Mouse (Mus musculus) layer of hippocampus, adult 2 months (tissue): Measurements from ENCODE around the gene Gys2. TPM values are rescaled to one million over a fixed set of nuclear protein-coding genes. Genes with fewer than 3 reads are reported as not detected.
"Not testable (repeated sequence)": the region's sequence is repeated elsewhere in the genome, so short reads cannot be mapped to it uniquely, and the experiment has no call there.

Source experiments
- DNase-seq, 2 experiments: peaks; one replicate each; pipeline ENCODE4 v3.0.0; 2022; ENCODE audit warnings: low spot score in 2 of 2
- H3K27ac ChIP-seq: fragments of 200-600 bp; 2 replicates; pipeline ENCODE4 v1.8.1; 2022
- H3K4me3 ChIP-seq: fragments of 200-600 bp; 2 replicates; pipeline ENCODE4 v1.8.1; 2022; ENCODE audit warnings: mild to moderate bottlenecking
- CTCF ChIP-seq: fragments of 200-600 bp; conservative IDR thresholded peaks from 2 replicates; pipeline ENCODE4 v1.8.1; 2022; ENCODE audit warnings: antibody characterized with exemption, mild to moderate bottlenecking, moderate library complexity
- long read RNA-seq, 2 experiments: library from polyadenylated mRNA; stranded (forward); transcript quantifications; one replicate each; pipeline ENCODE4 v2.0.0; 2021; ENCODE audit warnings: borderline mapping rate in 2 of 2
- total RNA-seq, 2 experiments: library from RNA; stranded (reverse); gene quantifications; 2 replicates each; pipeline ENCODE4 v1.2.3; 2021

Gys2 gene
- under 1 TPM; 0.12 to 0.13 TPM for total RNA-seq
- long read RNA-seq, experiment 1, result 0 reads
- long read RNA-seq, experiment 2, result 0 reads

- no peak for DNase-seq
- no peak within 1 kb of the TSS for H3K4me3 ChIP-seq
- TF ChIP-seq CTCF, result no peak
- H3K27ac ChIP-seq, result no peak within 1 kb of the TSS
These were observed at the start of gene Gys2 for GRCm38 (mm10) chr6:142472801-142473203. TSS of gene Gys2 (minus strand) at chr6:142473109.

GRCm38 (mm10) chr6:142521591-142522110 is 48.7 kb upstream of the Gys2 start:
- Histone ChIP-seq H3K27ac (no peak overlapping the region), H3K4me3 (no peak overlapping the region)
- no peak for TF ChIP-seq CTCF
- no peak for DNase-seq

GRCm38 (mm10) chr6:142519110-142519509 is 46.2 kb upstream of the Gys2 start:
- peak; percentile 90 for TF ChIP-seq CTCF
- H3K27ac ChIP-seq, result no peak overlapping the region
- DNase-seq, result peak in 1 of 2 experiments; percentile 46

GRCm38 (mm10) chr6:142515379-142515778 is 42.5 kb upstream of the Gys2 start:
- DNase-seq, H3K4me3 ChIP-seq, H3K27ac ChIP-seq: not testable (repeated sequence)

More at GRCm38 (mm10) chr6:142519110-142519509, 46.2 kb upstream of the Gys2 start:
- H3K4me3 ChIP-seq, result no peak overlapping the region

GRCm38 (mm10) chr6:142514912-142515311 is 42.0 kb upstream of the Gys2 start:
- TF ChIP-seq CTCF, result peak; percentile 80
- Histone ChIP-seq H3K4me3 (no peak overlapping the region), H3K27ac (no peak overlapping the region)
- peak; percentile 58 to 73 for DNase-seq

- no peak for TF ChIP-seq CTCF
- no peak overlapping the region for H3K4me3 ChIP-seq
- DNase-seq, result no peak
These were observed 40.0 kb upstream of the Gys2 start for GRCm38 (mm10) chr6:142512902-142513301.

GRCm38 (mm10) chr6:142511516-142512135 is 38.7 kb upstream of the Gys2 start:
- H3K27ac ChIP-seq, result no peak overlapping the region
- no peak for TF ChIP-seq CTCF
- H3K4me3 ChIP-seq, result no peak overlapping the region
- no peak for DNase-seq

More at GRCm38 (mm10) chr6:142512902-142513301, 40.0 kb upstream of the Gys2 start:
- no peak overlapping the region for H3K27ac ChIP-seq

GRCm38 (mm10) chr6:142508663-142509062 is 35.8 kb upstream of the Gys2 start:
- H3K4me3 ChIP-seq, result no peak overlapping the region
- no peak for DNase-seq
- H3K27ac ChIP-seq, result peak overlapping the region; percentile 93
- no peak for TF ChIP-seq CTCF

DNA sequence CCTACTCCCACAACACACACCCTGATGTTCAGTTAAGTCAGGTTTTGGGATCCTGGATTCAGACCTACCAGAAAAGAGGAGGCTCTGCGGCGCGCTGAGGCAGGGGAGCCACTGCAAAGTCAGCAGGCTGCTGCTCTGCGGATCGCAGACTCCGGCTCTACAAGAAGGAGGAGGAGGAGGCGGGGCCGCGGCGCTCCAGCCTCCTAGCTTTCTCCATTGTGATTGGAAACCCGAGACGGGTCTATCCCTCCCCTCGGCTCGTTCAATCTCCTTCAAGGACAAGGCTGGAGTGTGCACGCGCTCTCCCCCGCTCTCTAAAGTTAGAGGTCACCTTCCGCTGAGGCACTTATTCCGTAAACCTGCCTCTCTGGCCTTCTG is 34.9 kb upstream of the Gys2 start, which contains the start of gene Ldhb:
TSS of gene Ldhb (minus strand) at position 173 of the 378 bp plus-strand sequence.
- TF ChIP-seq CTCF, result no peak
- H3K27ac ChIP-seq, result peak within 1 kb of the TSS; percentile 93

GRCm38 (mm10) chr6:142507033-142507784 is 34.3 kb upstream of the Gys2 start:
- H3K4me3 ChIP-seq, result peak overlapping the region; percentile 72
- peak overlapping the region; percentile 93 for H3K27ac ChIP-seq
- TF ChIP-seq CTCF, result no peak
- peak in 1 of 2 experiments; percentile 25 for DNase-seq

More for the DNA sequence above, 34.9 kb upstream of the Gys2 start, which contains the start of gene Ldhb:
- H3K4me3 ChIP-seq, result peak within 1 kb of the TSS; percentile 72
- peak; percentile 92 to 95 for DNase-seq

GRCm38 (mm10) chr6:142506338-142507032 is 33.6 kb upstream of the Gys2 start:
- TF ChIP-seq CTCF, result no peak
- H3K27ac ChIP-seq, result peak overlapping the region; percentile 93
- peak overlapping the region; percentile 72 for H3K4me3 ChIP-seq
- no peak for DNase-seq

DNA sequence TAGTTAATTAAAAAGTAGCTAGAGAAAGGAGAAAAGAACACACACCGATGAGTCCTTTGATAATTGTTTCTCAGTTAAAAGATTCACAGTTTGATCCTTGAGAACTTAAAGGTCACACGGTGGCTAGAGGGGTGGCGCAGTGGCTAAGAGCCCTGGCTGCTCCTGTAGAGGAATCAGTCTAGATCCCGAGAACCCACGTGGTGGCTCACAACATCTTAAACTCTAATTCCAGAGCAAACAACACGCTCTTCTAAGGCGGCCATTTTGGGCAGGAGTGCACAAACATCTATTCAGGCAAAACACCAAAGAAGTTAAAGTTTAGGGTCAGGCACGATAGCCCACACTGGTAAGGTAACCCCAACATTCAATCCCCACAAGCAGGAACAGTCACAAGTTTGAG is 30.7 kb upstream of the Gys2 start:
- Histone ChIP-seq H3K27ac (peak overlapping the region; percentile 77), H3K4me3 (peak overlapping the region; percentile 33)
- no peak for TF ChIP-seq CTCF
- no peak for DNase-seq
